Mouse (Mus musculus) cerebellum, adult 9-10 months (tissue): Measurements from ENCODE around the gene Sart3.
A peak's percentile ranks its signal among the peaks of the same experiment; 100 is the strongest.
"Not testable (repeated sequence)": the region's sequence is repeated elsewhere in the genome, so short reads cannot be mapped to it uniquely, and the experiment has no call there.

ENCODE experiments used
- DNase-seq: peaks from one replicate; pipeline ENCODE4 v3.0.0; 2022

The Sart3 gene

GRCm38 (mm10) chr5:113790453-113791196, 18.3 kb upstream of the Sart3 start:
- DNase-seq, result no peak

- DNase-seq, result no peak
Observed at GRCm38 (mm10) chr5:113789075-113789788, 16.9 kb upstream of the Sart3 start.

- no peak for DNase-seq
Observed at GRCm38 (mm10) chr5:113788645-113789044, 16.3 kb upstream of the Sart3 start.

GRCm38 (mm10) chr5:113786985-113787384, 14.7 kb upstream of the Sart3 start:
- DNase-seq, result no peak

GRCm38 (mm10) chr5:113784104-113784503, 11.8 kb upstream of the Sart3 start:
- DNase-seq, result not testable (repeated sequence)

GRCm38 (mm10) chr5:113783581-113784001, 11.3 kb upstream of the Sart3 start:
- no peak for DNase-seq

GRCm38 (mm10) chr5:113782624-113783023, 10.3 kb upstream of the Sart3 start:
- no peak for DNase-seq

GRCm38 (mm10) chr5:113781875-113782274, 9.6 kb upstream of the Sart3 start:
- no peak for DNase-seq

GRCm38 (mm10) chr5:113781254-113781653, 8.9 kb upstream of the Sart3 start:
- no peak for DNase-seq

- no peak for DNase-seq
Observed at GRCm38 (mm10) chr5:113780763-113781162, 8.5 kb upstream of the Sart3 start.

GRCm38 (mm10) chr5:113780082-113780752, 7.9 kb upstream of the Sart3 start:
- DNase-seq, result no peak

- no peak for DNase-seq
Observed at GRCm38 (mm10) chr5:113779569-113779968, 7.3 kb upstream of the Sart3 start.

- DNase-seq, result not testable (repeated sequence)
Observed at GRCm38 (mm10) chr5:113777728-113778127, 5.4 kb upstream of the Sart3 start.

GRCm38 (mm10) chr5:113776896-113777226, 4.6 kb upstream of the Sart3 start:
- DNase-seq, result no peak

GRCm38 (mm10) chr5:113776128-113776895, 4.0 kb upstream of the Sart3 start:
- DNase-seq, result no peak

- no peak for DNase-seq
Observed at GRCm38 (mm10) chr5:113775585-113775984, 3.3 kb upstream of the Sart3 start.

GRCm38 (mm10) chr5:113773664-113774063, 1.4 kb upstream of the Sart3 start:
- DNase-seq, result peak; percentile 85

GRCm38 (mm10) chr5:113772905-113773519, 702 bp upstream of the Sart3 start:
- peak; percentile 54 for DNase-seq

GRCm38 (mm10) chr5:113771213-113772162, 822 bp downstream of the Sart3 start:
- peak; percentile 90 for DNase-seq

GRCm38 (mm10) chr5:113768806-113769205, 3.5 kb downstream of the Sart3 start:
- DNase-seq, result no peak
